Mouse (Mus musculus) liver, embryonic 15.5 days (tissue): ENCODE data around the gene Foxi1. TPM values are rescaled to one million over a fixed set of nuclear protein-coding genes. Genes with fewer than 3 reads are reported as not detected.
"Not testable (repeated sequence)": the region's sequence is repeated elsewhere in the genome, so short reads cannot be mapped to it uniquely, and the experiment has no call there.

Experiments
- ATAC-seq: fragments of 200-750 bp; cut with Nextera tagmentation; 2 replicates; pipeline ENCODE4 v1.8.0; 2017; ENCODE audit warnings: moderate number of reproducible peaks, mild to moderate bottlenecking, moderate library complexity; ENCODE audit not compliant: insufficient read depth
- H3K27ac ChIP-seq: fragments of 300-500 bp; sonication (generic); replicated peaks from 2 replicates; pipeline ENCODE4 v1.5.1; 2015; ENCODE audit warnings: mild to moderate bottlenecking, inconsistent platforms
- H3K27me3 ChIP-seq: fragments of 300-500 bp; sonication (generic); 2 replicates; pipeline ENCODE4 v1.6.1; 2015; ENCODE audit warnings: mild to moderate bottlenecking, inconsistent platforms
- H3K36me3 ChIP-seq: fragments of 300-500 bp; sonication (generic); replicated peaks from 2 replicates; pipeline ENCODE4 v1.6.1; 2015; ENCODE audit warnings: moderate library complexity, mild to moderate bottlenecking, inconsistent platforms
- H3K4me1 ChIP-seq: fragments of 300-500 bp; sonication (generic); replicated peaks from 2 replicates; pipeline ENCODE4 v1.6.1; 2015; ENCODE audit warnings: inconsistent platforms
- H3K4me2 ChIP-seq: fragments of 300-500 bp; sonication (generic); 2 replicates; pipeline ENCODE4 v1.6.1; 2015; ENCODE audit warnings: moderate library complexity, mild to moderate bottlenecking, inconsistent platforms
- H3K4me3 ChIP-seq: fragments of 300-500 bp; sonication (generic); replicated peaks from 2 replicates; pipeline ENCODE4 v1.5.1; 2015; ENCODE audit warnings: mild to moderate bottlenecking, inconsistent platforms
- H3K9ac ChIP-seq: fragments of 300-500 bp; sonication (generic); 2 replicates; pipeline ENCODE4 v1.6.1; 2015; ENCODE audit warnings: moderate library complexity, mild to moderate bottlenecking, inconsistent platforms
- H3K9me3 ChIP-seq: fragments of 300-500 bp; sonication (generic); replicated peaks from 2 replicates; pipeline ENCODE4 v1.6.1; 2016; ENCODE audit warnings: inconsistent platforms
- WGBS: fragments of 180-500 bp; shearing (Covaris S2); methylation state at CpG from one replicate; pipeline ENCODE4 v1.1.7; 2015; ENCODE audit warnings: mixed read lengths; ENCODE audit not compliant: insufficient replicate concordance; 5-methylcytosine and 5-hydroxymethylcytosine counted together
- polyA plus RNA-seq: library from polyadenylated mRNA; unstranded; fragments of >200 nt; fragmentation: Nextera tagmentation; extraction: Ambion mirVana; gene quantifications from 2 replicates; pipeline ENCODE4 v1.2.1, GENCODE M21; 2015

Gene Foxi1
- polyA plus RNA-seq = not detected in 2 replicates

DNA sequence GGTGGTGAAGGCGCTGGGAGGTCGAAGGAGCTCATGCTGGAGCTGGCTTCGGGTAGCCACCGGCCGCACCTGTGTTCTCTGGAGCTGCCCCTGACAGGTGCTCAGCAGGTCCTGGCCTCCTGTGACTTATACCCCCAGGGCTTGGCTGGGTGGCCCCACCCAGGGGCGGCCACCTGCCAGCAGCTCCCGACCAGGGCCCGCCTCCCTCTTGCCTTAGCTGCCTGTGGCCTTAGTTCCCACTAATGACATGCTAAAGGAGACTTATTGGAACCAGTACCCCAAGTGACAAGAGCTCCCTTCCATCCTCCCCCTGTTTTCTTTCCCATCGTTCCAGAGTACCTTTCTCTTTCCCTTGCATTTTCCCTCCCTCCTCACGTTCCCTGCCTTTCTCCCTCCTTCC is at the start of gene Foxi1:
Gene Foxi1 (minus strand): TSS at position 101 of the 400 bp plus-strand sequence.
- Histone ChIP-seq H3K27me3 (no peaks in the 10 kb centered on the region), H3K4me2 (no peak within 1 kb of the TSS), H3K4me1 (no peaks in the 10 kb centered on the region), H3K27ac (no peak within 1 kb of the TSS), H3K4me3 (no peak within 1 kb of the TSS), H3K9me3 (no peaks in the 10 kb centered on the region), H3K9ac (no peak within 1 kb of the TSS), H3K36me3 (no peaks in the 10 kb centered on the region)
- 68% methylated on average over 10 of the region's 10 CpGs for WGBS
- ATAC-seq = no peak

DNA sequence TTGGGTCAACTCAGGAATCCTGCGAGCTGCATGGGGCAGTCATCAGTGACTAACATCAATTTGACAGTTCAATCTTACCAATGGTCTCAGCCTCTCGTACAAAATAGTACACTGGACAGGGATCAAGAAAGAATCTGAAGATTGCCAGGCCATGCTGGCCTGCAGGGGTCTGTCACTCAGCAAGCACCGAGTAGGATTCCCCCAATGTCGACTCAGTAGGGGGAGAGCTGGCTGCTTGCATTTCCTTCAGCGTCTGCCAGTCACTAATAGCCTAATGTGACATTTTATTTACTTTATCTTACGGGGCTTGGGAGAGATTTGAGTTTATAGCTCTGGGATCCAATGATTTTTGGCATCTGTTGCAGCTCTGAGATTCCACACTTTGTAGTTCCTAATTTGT is 35.1 kb upstream of the Foxi1 start:
- H3K9ac ChIP-seq = no peak overlapping the region
- ATAC-seq = no peak
- 47% methylated on average over 6 of the region's 6 CpGs for WGBS

DNA sequence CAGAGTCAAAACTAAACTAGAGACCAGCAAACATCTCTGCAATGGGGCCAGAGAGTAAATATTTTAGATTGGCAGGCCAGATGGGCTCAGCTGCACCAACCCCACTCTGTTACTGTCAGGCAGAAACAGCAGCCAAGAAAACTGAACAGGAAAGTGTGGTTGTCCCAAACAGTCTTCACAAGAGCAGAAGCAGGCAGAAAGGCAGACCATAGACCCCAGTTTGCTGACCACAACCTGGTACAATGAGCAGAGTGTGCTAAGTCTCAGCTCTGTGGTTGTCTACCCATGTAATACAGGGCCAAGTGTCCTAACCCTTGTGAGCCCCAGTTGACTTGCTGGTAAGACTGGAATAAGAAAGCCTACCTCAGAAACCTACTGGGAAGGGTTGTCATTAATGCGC is 32.4 kb upstream of the Foxi1 start:
- no peaks in the 10 kb centered on the region for H3K9me3 ChIP-seq
- no peaks in the 10 kb centered on the region for H3K27me3 ChIP-seq
- no peak overlapping the region for H3K9ac ChIP-seq
- H3K4me1 ChIP-seq = no peaks in the 10 kb centered on the region
- H3K36me3 ChIP-seq = no peaks in the 10 kb centered on the region
- H3K4me3 ChIP-seq = no peak overlapping the region
- no peak overlapping the region for H3K27ac ChIP-seq
- WGBS = 74% methylated on average over 1 of the region's 1 CpGs
- no peak for ATAC-seq
- H3K4me2 ChIP-seq = no peak overlapping the region

More for the DNA sequence above, 35.1 kb upstream of the Foxi1 start:
- no peaks in the 10 kb centered on the region for H3K9me3 ChIP-seq
- H3K4me2 ChIP-seq = no peak overlapping the region
- no peaks in the 10 kb centered on the region for H3K27me3 ChIP-seq
- H3K4me3 ChIP-seq = no peak overlapping the region
- H3K4me1 ChIP-seq = no peaks in the 10 kb centered on the region
- H3K27ac ChIP-seq = no peak overlapping the region
- H3K36me3 ChIP-seq = no peaks in the 10 kb centered on the region

DNA sequence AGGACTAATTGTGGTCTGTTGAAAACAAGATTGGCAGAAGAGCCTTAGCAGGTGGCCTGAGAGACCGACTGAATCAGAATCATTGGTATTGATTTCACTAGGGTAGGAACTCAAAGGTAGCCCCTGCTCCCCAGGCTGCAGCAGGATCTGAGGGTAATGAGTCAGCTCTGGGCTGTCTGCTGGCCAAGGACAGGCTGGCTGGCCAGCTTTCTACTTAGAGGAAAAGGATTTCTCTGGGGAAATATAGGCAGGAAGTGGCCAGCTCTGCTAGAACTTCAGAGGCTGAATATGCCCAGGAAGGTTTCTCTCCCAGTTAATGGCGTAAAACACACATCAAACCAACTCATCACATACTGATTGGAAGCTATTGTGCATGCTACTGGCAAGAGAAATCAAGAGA is 31.8 kb upstream of the Foxi1 start:
- no peaks in the 10 kb centered on the region for H3K9me3 ChIP-seq
- H3K27me3 ChIP-seq = no peaks in the 10 kb centered on the region
- no peaks in the 10 kb centered on the region for H3K4me1 ChIP-seq
- H3K9ac ChIP-seq = no peak overlapping the region
- H3K27ac ChIP-seq = no peak overlapping the region
- H3K4me2 ChIP-seq = no peak overlapping the region
- ATAC-seq = no peak
- 66% methylated on average over 2 of the region's 2 CpGs for WGBS
- H3K36me3 ChIP-seq = no peaks in the 10 kb centered on the region
- H3K4me3 ChIP-seq = no peak overlapping the region

DNA sequence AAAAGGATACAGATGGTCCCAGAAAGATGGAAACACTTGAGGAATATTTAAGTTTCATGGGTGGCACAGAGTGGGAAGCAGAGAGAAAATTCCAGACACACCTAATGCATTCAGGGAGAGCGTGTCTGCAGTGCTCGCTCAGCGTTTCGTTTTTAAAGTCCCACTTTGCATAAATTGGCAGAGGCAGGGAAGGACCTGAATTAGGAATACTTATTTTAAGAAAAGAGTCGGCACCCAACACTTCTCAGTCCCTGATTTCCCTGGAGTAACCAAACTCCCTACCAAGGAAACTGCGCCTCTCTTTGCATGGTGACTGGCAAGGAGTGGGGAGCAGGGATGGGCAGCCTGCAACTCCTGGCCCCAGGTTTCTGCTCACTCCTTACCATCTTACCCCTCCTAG is 29.0 kb upstream of the Foxi1 start:
- H3K9me3 ChIP-seq = no peaks in the 10 kb centered on the region
- H3K36me3 ChIP-seq = no peaks in the 10 kb centered on the region
- no peak for ATAC-seq
- H3K4me1 ChIP-seq = no peaks in the 10 kb centered on the region
- no peak overlapping the region for H3K27ac ChIP-seq
- no peak overlapping the region for H3K4me3 ChIP-seq
- no peak overlapping the region for H3K9ac ChIP-seq
- H3K27me3 ChIP-seq = no peaks in the 10 kb centered on the region
- H3K4me2 ChIP-seq = no peak overlapping the region
- WGBS = 72% methylated on average over 6 of the region's 6 CpGs

DNA sequence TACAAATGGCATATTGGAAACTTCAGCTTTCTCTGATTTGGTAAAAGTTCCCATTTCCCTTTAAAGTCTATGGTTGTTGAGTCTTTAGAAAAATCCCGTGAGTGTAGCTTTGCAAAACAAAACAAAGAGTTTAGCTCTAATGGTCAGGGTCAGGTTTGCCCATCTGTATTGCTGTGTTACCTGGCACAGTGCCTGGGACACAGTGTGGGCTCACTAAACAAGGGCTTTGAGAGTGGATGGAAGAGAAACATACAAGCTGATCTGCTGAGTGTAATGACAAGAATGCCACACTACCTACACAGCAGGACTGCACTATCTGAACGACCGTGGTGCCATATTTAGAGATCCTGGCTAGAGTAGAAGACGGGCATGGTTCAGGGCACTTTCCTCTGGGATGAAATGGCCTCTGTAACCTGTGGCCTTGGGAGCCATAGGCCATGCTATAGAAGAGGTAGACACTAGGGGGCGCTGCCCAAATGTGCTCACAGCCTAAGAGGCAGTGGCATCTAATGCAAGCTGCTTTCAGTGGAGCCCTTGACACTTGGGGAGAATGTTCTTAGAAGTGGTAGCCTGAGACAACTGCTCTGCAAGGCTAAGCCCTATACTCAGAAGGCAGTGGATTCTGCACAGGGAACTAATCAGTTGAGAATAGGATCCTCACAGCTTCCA is 28.3 kb upstream of the Foxi1 start:
- no peaks in the 10 kb centered on the region for H3K4me1 ChIP-seq
- H3K36me3 ChIP-seq = no peaks in the 10 kb centered on the region
- no peaks in the 10 kb centered on the region for H3K9me3 ChIP-seq
- 40% methylated on average over 5 of the region's 5 CpGs for WGBS
- no peak overlapping the region for H3K27ac ChIP-seq
- H3K27me3 ChIP-seq = no peaks in the 10 kb centered on the region
- no peak overlapping the region for H3K4me3 ChIP-seq
- H3K4me2 ChIP-seq = no peak overlapping the region
- no peak for ATAC-seq
- H3K9ac ChIP-seq = no peak overlapping the region

DNA sequence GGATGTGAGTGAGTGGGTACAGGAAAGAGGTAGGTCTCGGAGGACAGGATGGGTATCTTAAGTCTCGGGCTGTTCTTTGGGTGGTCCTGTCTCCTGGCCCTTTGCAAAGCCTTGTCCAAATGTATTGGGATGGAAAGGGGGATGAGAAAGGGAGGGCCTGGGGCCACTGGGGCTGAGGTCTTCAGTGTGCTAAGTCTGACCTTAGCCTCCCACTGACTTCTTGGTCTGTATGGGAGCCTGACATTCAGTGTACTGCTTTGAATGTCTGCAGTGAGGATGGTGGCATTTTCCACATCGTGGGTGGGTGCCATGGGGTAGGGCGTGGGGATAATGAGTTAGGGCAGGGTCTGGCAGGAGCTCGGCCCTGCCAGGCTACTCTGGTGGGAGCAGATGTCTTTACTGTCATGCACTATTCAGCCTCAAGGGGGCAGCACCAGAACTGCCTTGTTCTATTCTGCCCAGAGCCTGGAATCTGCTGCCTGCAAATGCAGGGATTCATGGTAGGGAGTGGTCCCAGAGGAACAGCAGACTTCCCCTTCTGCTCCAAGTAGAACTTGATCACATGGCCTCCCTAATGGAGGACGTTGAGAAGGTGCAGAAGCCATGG is 21.0 kb upstream of the Foxi1 start:
- no peaks in the 10 kb centered on the region for H3K4me1 ChIP-seq
- no peak overlapping the region for H3K4me2 ChIP-seq
- 33% methylated on average over 6 of the region's 6 CpGs for WGBS
- H3K9ac ChIP-seq = no peak overlapping the region
- no peak overlapping the region for H3K27ac ChIP-seq
- no peaks in the 10 kb centered on the region for H3K9me3 ChIP-seq
- no peaks in the 10 kb centered on the region for H3K36me3 ChIP-seq
- no peak overlapping the region for H3K4me3 ChIP-seq
- H3K27me3 ChIP-seq = no peaks in the 10 kb centered on the region
- ATAC-seq = no peak

DNA sequence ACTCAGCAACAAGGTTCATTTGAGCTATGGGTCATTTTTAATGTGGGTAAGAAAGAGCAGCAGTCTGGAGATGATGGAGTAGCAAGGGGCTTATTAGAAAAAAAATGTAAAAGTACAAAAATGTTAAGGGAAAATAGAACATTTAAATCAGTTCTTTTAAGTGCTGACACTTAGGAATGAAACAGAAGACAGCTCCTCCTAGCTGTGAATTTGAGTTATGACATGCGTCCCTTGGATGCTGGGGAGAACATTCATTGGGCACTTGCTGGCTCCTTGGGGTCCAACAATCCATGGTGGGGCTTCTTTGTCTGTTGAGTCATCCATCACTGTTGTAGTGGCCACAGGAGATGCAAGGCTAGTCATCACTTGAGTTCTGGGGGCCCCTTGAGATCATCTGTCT is 19.3 kb upstream of the Foxi1 start:
- H3K27me3 ChIP-seq = no peaks in the 10 kb centered on the region

DNA sequence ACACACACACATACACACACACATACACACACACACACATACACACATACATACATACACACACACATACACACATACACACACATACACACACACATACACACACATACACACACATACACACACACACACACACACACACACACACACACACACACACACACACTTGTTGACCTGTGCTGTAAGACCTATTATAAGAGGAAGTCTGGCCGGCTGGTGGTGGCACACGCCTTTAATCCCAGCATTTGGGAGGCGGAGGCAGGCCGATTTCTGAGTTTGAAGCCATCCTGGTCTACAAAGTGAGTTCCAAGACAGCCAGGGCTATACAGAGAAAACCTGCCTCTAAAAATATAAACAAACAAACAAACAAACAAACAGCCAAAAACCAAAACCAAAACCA is 12.7 kb upstream of the Foxi1 start:
- H3K27ac ChIP-seq, H3K27me3 ChIP-seq, H3K9me3 ChIP-seq, H3K4me2 ChIP-seq, H3K4me3 ChIP-seq, H3K36me3 ChIP-seq, H3K4me1 ChIP-seq, ATAC-seq, H3K9ac ChIP-seq: not testable (repeated sequence)
- 55% methylated on average over 4 of the region's 4 CpGs for WGBS

More for the DNA sequence above, 19.3 kb upstream of the Foxi1 start:
- H3K27ac ChIP-seq = no peak overlapping the region
- no peaks in the 10 kb centered on the region for H3K36me3 ChIP-seq
- H3K4me1 ChIP-seq = no peaks in the 10 kb centered on the region
- no peak for ATAC-seq
- 50% methylated on average over 1 of the region's 1 CpGs for WGBS
- no peak overlapping the region for H3K9ac ChIP-seq
- H3K9me3 ChIP-seq = no peaks in the 10 kb centered on the region
- no peak overlapping the region for H3K4me2 ChIP-seq
- no peak overlapping the region for H3K4me3 ChIP-seq

DNA sequence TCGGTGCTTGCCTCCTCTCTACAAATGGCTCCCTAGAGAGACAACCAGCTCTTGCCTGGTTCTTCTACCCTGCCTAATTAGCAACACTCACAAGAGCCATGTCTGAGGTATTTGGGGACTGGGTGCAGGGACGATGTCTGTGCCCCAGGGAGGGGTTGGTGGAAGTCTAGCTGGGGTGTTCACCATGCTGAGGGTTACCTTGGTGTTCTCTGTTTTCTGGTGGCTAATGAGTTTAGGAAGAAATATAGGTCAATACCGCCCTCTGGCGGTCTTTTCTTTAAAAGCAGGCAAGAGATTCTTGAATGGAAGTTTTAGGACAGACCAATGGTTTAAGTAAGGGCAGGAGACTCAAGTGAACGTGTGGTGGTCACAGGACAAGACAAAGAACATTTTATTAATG is 5.0 kb upstream of the Foxi1 start:
- 18% methylated on average over 5 of the region's 5 CpGs for WGBS
- Histone ChIP-seq H3K27ac (no peak overlapping the region), H3K27me3 (no peaks in the 10 kb centered on the region), H3K4me2 (no peak overlapping the region), H3K9ac (no peak overlapping the region), H3K9me3 (no peaks in the 10 kb centered on the region), H3K4me3 (no peak overlapping the region), H3K36me3 (no peaks in the 10 kb centered on the region), H3K4me1 (no peaks in the 10 kb centered on the region)
- ATAC-seq = no peak

DNA sequence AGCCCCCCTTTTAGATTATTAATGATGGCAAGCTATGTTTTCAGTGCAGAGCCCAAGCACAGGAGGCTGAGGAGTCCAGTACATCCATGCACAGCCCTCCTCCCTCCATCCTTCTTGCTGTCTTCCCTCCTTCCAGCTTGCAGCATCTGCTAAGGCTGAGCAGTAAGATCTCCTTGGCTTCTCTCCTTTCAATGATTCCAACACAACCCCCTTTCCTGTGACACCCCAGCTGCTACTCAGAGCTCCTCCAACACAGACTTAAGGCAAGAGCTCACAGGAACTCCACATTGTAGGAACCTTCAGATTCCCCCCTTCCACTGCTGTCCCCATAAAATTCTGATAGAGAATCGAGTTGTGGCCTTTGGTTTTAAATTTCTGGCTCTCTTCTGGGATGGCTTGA is 5.1 kb downstream of the Foxi1 start:
- WGBS = 20% methylated on average over 1 of the region's 1 CpGs

DNA sequence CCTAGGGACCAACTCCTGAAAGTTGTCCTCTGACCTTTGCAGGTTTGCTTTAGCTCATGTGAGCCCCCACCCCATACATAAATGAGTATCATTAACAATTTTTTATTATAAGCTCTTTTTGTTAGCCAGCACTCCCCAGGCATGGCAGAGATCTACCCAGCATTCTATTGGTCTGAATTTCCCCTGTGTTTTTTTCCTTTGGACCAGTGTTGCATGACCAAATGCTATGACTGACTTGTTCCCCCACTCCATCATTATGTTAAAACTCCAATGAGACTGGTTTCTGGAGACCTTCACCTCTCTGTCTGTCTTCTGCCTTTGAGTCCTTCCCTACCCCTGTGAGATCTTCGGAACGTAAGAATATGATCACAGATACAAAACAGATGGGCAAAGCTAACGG is 12.7 kb downstream of the Foxi1 start:
- H3K9ac ChIP-seq = no peak overlapping the region
- no peak overlapping the region for H3K4me2 ChIP-seq
- no peaks in the 10 kb centered on the region for H3K27me3 ChIP-seq
- no peak overlapping the region for H3K4me3 ChIP-seq
- no peaks in the 10 kb centered on the region for H3K4me1 ChIP-seq
- no peak for ATAC-seq
- no peaks in the 10 kb centered on the region for H3K36me3 ChIP-seq
- H3K27ac ChIP-seq = no peak overlapping the region
- 80% methylated on average over 3 of the region's 3 CpGs for WGBS
- H3K9me3 ChIP-seq = no peaks in the 10 kb centered on the region

More for the DNA sequence above, 5.1 kb downstream of the Foxi1 start:
- H3K4me1 ChIP-seq = no peaks in the 10 kb centered on the region
- H3K9me3 ChIP-seq = no peaks in the 10 kb centered on the region
- no peak overlapping the region for H3K4me3 ChIP-seq
- H3K36me3 ChIP-seq = no peaks in the 10 kb centered on the region
- no peak for ATAC-seq
- no peak overlapping the region for H3K4me2 ChIP-seq
- H3K9ac ChIP-seq = no peak overlapping the region
- no peak overlapping the region for H3K27ac ChIP-seq
- no peaks in the 10 kb centered on the region for H3K27me3 ChIP-seq
